Mouse (Mus musculus): ENCODE measurements around the gene Olfr206.
"Not testable (repeated sequence)": the region's sequence is repeated elsewhere in the genome, so short reads cannot be mapped to it uniquely, and the experiment has no call there.

Gene Olfr206

DNA sequence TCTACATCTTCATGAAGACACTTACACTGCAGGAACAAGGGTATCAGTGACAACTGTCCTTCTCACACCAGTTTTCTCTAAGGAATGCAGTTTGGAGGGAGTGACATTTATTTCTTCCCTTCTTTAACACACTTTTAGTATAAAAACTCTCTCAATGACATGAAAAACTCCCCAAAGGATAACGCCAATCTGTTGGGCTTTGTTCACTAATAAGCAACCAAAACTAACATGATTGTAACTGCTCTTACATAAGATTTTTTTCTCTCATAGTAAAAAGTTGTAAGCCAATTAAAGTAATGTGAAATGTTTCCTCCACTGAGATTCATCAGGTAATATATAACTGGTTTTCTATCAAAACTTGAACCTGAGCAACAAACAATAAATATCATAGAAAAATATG lies at the start of gene Olfr206:
Gene Olfr206, minus strand, starts transcription at position 101 of the 400 bp plus-strand sequence.
- no peak for DNase-seq (ENCODE audit: low read depth)

DNA sequence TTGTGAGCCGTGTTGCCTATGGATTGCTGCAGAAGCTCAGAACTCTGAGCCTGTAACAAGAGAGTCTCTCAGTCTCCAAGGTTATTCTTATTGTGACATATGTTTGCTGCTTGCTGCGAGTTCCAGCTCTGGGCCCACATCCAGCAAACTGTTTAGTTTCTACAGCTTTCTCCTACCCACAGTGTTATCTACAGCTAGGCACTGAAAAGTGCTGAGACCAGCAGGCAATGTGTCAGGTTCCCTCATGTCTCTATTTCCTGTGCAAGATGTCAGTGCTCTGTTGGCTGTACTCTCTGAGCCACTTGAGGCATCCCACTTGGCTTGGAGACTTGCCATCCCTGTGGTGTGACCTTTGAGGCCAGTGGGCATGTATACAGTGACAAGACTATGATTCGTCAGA lies 44.3 kb upstream of the Olfr206 start:
- no peak for DNase-seq (ENCODE audit: low read depth)

DNA sequence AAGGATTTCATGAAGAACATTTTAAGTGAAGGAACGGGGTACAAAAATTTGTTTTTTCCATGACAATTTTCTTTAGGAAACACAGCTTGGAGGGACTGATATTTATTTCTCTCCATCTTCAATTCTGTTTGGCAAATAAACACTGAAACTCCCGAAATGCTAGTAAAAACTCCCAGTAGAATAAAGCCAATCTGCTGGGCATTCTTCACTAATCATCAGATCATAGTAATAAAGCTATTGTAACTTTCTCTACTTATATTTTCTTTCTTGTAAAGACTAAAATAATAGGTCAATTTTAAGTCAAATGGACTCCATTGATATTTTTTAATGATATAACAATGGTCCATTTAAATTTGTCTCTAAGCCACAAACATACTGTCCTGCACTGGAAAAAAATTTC lies 14.8 kb upstream of the Olfr206 start, which contains the start of gene Olfr209:
Gene Olfr209, minus strand, starts transcription at position 101 of the 400 bp plus-strand sequence.
- DNase-seq (ENCODE audit: low read depth) = no peak

DNA sequence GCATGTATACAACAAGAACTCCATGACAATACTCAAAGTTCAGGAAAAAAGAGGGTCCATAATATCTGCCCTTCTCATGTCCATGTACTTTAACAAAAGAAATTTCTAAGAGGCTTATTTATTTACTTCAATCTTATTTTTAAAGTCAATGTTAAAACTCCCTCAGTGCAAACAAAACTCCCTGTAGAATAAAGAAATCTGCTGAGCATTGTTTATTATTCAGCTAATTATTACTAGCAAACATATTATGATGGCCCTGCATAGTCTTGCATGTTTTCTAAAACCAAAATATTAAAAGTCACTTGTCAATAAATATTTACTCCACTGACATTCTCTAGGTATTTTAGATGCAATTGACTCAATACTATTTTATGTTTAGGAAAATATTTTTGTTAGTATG lies 18.0 kb downstream of the Olfr206 start, which contains the start of gene Olfr205:
Gene Olfr205, minus strand, starts transcription at position 101 of the 400 bp plus-strand sequence.
- DNase-seq (ENCODE audit: low read depth) = no peak

DNA sequence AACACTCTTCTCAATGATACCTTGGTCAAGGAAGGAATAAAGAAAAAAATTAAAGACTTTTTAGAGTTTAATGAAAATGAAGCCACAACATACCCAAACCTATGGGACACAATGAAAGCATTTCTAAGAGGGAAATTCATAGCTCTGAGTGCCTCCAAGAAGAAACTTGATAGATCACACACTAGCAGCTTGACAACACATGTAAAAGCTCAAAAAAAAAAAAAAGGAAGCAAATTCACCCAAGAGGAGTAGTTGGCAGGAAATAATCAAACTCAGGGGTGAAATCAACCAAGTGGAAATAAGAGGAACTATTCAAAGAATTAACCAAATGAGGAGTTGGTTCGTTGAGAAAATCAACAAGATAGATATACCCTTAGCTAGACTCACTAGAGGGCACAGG lies 25.8 kb downstream of the Olfr206 start:
- not testable (repeated sequence) for DNase-seq (ENCODE audit: low read depth)

DNA sequence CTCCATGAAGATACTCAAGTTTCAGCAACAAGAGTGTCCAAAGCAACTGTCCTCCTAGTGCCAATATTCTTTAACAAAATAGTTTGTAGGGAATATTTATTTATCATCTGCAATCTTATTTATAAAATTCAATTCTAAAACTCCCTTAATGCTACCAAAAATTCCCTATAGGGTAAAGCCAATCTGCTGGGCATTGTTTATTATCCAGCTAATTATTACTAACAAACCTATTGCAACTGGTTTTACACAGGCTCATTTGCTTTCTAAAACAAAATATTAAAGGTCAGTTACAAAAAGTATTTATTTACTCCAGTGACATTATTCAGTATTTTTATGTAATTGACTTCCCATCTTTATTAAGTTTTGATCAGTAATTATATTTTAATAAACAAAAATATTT lies 30.9 kb downstream of the Olfr206 start, which contains the start of gene Olfr204:
Gene Olfr204, minus strand, starts transcription at position 101 of the 400 bp plus-strand sequence.
- no peak for DNase-seq (ENCODE audit: low read depth)

DNA sequence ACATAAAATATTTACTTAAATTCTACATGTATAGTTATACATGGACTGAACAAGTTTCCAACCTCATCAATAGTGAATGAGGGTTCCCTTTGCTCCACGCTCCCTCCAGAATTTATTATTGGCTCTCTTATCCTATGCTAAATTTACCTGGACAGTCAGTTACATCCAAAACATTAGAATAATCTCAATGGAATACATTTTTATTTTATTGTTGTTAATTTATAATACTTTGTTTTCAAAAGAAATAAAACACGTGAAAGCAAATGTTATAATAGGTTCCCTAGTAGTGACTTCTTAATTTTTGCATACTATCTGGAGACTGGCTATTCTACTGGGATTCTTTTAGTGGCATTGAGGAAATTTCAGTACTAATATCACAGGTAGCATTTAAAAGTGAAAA lies 50.5 kb downstream of the Olfr206 start, which contains the start of gene Olfr203:
Gene Olfr203, plus strand, starts transcription at position 301 of the 400 bp plus-strand sequence.
- no peak for DNase-seq (ENCODE audit: low read depth)
